Mouse (Mus musculus) ES-E14 (cell line): Measurements from ENCODE around the gene Esrra. TPM values are rescaled to one million over a fixed set of nuclear protein-coding genes. Genes with fewer than 3 reads are reported as not detected.

Experiments
- DNase-seq: peaks from one replicate; pipeline ENCODE4 v3.0.0-alpha.2; 2013; ENCODE audit warnings: low read depth, low spot score
- H3K27ac ChIP-seq: 2 replicates; pipeline ENCODE4 v1.5.1; 2012; ENCODE audit warnings: low read depth, mild to moderate bottlenecking, low read length, moderate library complexity, mixed read lengths; ENCODE audit not compliant: poor library complexity, insufficient read depth, severe bottlenecking
- H3K36me3 ChIP-seq: 2 replicates; pipeline ENCODE4 v1.6.1; 2012; ENCODE audit warnings: mild to moderate bottlenecking, low read length, moderate library complexity, mixed read lengths; ENCODE audit not compliant: control insufficient read depth, poor library complexity, insufficient read depth, severe bottlenecking
- H3K4me1 ChIP-seq, 2 experiments: fragments of 150-350 bp in 1 of 2; sonication (generic) in 1 of 2; 2 replicates each; pipeline ENCODE4 v1.6.1; 2012; ENCODE audit warnings: low read length in 2 of 2, mild to moderate bottlenecking in 1 of 2, mixed read lengths in 1 of 2; ENCODE audit not compliant: control insufficient read depth in 2 of 2, insufficient read depth in 2 of 2, poor library complexity in 1 of 2
- H3K4me3 ChIP-seq, 2 experiments: fragments of 150-350 bp in 1 of 2; sonication (generic) in 1 of 2; 2 replicates each; pipeline ENCODE4 v1.5.1; 2012; ENCODE audit warnings: low read length in 2 of 2, low read depth in 1 of 2, mild to moderate bottlenecking in 1 of 2, mixed read lengths in 1 of 2; ENCODE audit not compliant: insufficient read depth in 1 of 2, poor library complexity in 1 of 2, severe bottlenecking in 1 of 2
- H3K9ac ChIP-seq: 2 replicates; pipeline ENCODE4 v1.6.1; 2012; ENCODE audit warnings: low read depth, mild to moderate bottlenecking, low read length, mixed read lengths; ENCODE audit not compliant: poor library complexity, insufficient read depth, severe bottlenecking
- H3K9me3 ChIP-seq: fragments of 150-350 bp; sonication (generic); 2 replicates; pipeline ENCODE4 v1.6.1; 2012; ENCODE audit warnings: low read depth, mild to moderate bottlenecking, low read length; ENCODE audit not compliant: control insufficient read depth, insufficient read depth
- CHD2 ChIP-seq: IDR thresholded peaks from 2 replicates; pipeline ENCODE4 v1.6.1; 2014; ENCODE audit warnings: mild to moderate bottlenecking, low read depth, low read length, inconsistent platforms
- HCFC1 ChIP-seq: IDR thresholded peaks from 2 replicates; pipeline ENCODE4 v1.6.1; 2012; ENCODE audit warnings: low read length, inconsistent platforms, borderline replicate concordance; ENCODE audit not compliant: insufficient read depth
- MAFK ChIP-seq: IDR thresholded peaks from 2 replicates; pipeline ENCODE4 v1.6.1; 2014; ENCODE audit warnings: mild to moderate bottlenecking, low read depth, low read length, inconsistent platforms; ENCODE audit not compliant: insufficient read depth
- ZC3H11A ChIP-seq: IDR thresholded peaks from 2 replicates; pipeline ENCODE4 v1.6.1; 2012; ENCODE audit warnings: low read depth, mild to moderate bottlenecking, inconsistent platforms, low read length, borderline replicate concordance
- ZNF384 ChIP-seq: IDR thresholded peaks from 2 replicates; pipeline ENCODE4 v1.6.1; 2012; ENCODE audit warnings: low read depth, low read length, inconsistent platforms
- in situ Hi-C, 2 experiments: fragments of 600-800 bp; cut with MboI; formaldehyde crosslinking; loops; one replicate each; pipeline ENCODE4 v1.15.1; 2025; ENCODE audit warnings: low sequenced_read_pairs in 2 of 2, inconsistent platforms in 1 of 2; ENCODE audit not compliant: unreplicated experiment in 2 of 2
- total RNA-seq: library from RNA; depleted of rRNA; stranded (reverse); fragments of 300-350 nt; gene quantifications from 2 replicates; pipeline ENCODE4 v1.2.3, GENCODE M21; 2012

The Esrra gene
- total RNA-seq, 1 experiment, result 23.1 TPM

DNA sequence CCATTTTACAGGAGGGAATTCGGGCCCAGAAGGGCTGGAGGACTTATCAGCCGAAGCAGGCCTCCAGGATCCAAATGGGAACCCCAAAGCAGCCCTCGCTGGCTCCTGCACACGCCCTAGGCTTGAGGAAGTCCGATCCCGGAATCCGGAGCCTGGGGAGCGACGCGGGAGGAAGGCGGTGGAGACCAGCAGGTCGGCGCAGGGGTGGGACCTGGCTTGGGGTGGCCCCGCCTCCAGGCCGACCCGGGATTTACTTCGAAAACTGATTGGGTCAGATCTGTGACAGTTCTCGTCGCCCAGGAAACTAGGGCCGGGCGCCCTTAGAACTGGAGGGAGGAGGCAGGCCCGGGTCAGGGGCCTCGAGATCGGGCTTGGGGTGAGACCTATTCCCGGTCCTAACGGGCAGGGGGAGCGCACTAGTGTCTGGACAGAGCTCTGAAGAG lies 20.7 kb upstream of the Esrra start, which contains the start of gene Gpr137:
TSS of gene Gpr137 (minus strand) at position 232 of the 443 bp plus-strand sequence.
- H3K4me3 ChIP-seq, result peak within 1 kb of the TSS; percentile 35 to 83
- H3K9ac ChIP-seq, result peak within 1 kb of the TSS; percentile 82
- TF ChIP-seq CHD2 (no peak), ZNF384 (no peak), HCFC1 (0 out of 2 replicates have a peak, but pooled peaks have one; percentile 29)
- DNase-seq, result peak; percentile 92
- peak within 1 kb of the TSS; percentile 58; the same call in 1 of the 2 replicates for H3K27ac ChIP-seq
- no peaks in the 10 kb centered on the region for H3K9me3 ChIP-seq
- in situ Hi-C loops, result no loop called here
- no peaks in the 10 kb centered on the region for H3K36me3 ChIP-seq
- peaks cover 0 to 10% of the 10 kb centered on the region in 2 experiments; a peak in 1 of 4 replicates for H3K4me1 ChIP-seq

GRCm38 (mm10) chr19:6941372-6942248 lies 20.0 kb upstream of the Esrra start, which contains the start of gene Bad:
Gene Bad (plus strand): TSS chr19:6941861.
- H3K9me3 ChIP-seq, result no peaks in the 10 kb centered on the region
- DNase-seq, result peak; percentile 80
- no peaks in the 10 kb centered on the region for H3K36me3 ChIP-seq
- H3K4me3 ChIP-seq, result peak within 1 kb of the TSS; percentile 35 to 83
- H3K4me1 ChIP-seq, result peaks cover 0 to 7% of the 10 kb centered on the region in 2 experiments; a peak in 1 of 4 replicates
- H3K27ac ChIP-seq, result peak within 1 kb of the TSS; percentile 58; the same call in 1 of the 2 replicates
- peak within 1 kb of the TSS; percentile 82 for H3K9ac ChIP-seq
- TF ChIP-seq HCFC1, result peak; percentile 81
- TF ChIP-seq CHD2, result no peak
- TF ChIP-seq ZC3H11A, result no peak
- in situ Hi-C loops, result no loop called here

DNA sequence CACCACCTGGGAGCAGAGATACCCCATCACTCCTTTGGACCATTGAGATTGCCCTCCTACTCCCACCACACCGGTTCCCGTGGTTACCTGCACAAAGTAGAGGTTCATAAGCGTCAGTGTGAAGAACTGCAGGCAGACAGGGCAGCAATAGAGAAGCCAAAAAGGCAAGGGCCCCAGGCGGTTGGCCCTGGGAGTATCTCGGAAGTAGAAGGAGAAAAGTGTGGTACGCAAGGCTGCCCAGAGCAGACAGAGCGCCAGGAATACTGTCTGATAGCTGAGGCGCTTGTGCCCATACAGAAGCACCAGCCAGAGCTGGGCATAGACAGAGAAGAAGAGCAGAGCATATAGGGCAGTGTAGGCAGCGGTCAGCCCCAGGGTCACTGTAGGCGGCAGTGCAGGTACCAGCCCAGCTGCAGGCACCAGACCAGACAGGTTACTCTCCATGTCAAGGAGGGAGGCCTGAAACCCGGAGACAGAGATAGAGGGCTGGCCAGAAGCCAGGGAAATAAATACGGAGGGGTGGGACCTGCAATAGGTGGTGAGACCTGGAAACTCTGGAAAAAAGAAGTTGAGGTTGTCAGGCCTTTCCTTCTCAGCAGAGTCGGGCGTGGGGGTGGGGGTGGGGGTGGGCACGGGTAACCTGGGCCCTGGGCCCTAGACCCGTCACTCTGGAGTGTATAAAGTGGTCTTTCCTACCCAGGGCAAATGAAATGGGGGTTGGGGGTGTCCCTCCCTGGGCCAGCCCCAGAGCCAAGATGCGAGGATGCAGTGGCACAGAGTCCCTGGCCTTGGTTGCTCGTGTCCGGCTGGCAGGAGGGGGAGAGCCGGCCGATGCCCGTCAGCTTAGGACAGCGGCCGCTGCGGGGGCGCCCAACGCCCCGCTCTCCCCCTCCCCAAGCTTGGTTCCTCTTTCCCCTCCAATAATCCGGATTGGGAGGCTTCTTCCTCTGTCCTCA lies 19.1 kb upstream of the Esrra start:
- no peak for TF ChIP-seq CHD2
- no peak for TF ChIP-seq ZNF384
- TF ChIP-seq ZC3H11A, result no peak
- TF ChIP-seq HCFC1, result no peak
- H3K9ac ChIP-seq, result peak overlapping the region; percentile 74
- DNase-seq, result no peak
- peak overlapping the region; percentile 34 to 83 for H3K4me3 ChIP-seq
- peaks cover 0 to 7% of the 10 kb centered on the region in 2 experiments; a peak in 1 of 4 replicates for H3K4me1 ChIP-seq
- in situ Hi-C loops, result no loop called here
- no peaks in the 10 kb centered on the region for H3K9me3 ChIP-seq
- no peaks in the 10 kb centered on the region for H3K36me3 ChIP-seq
- no peak overlapping the region for H3K27ac ChIP-seq

GRCm38 (mm10) chr19:6939106-6940002 lies 17.7 kb upstream of the Esrra start:
- no peak for TF ChIP-seq ZNF384
- TF ChIP-seq CHD2, result no peak
- TF ChIP-seq HCFC1, result no peak
- TF ChIP-seq MAFK, result no peak
- no peak for TF ChIP-seq ZC3H11A
- Histone ChIP-seq H3K36me3 (no peaks in the 10 kb centered on the region), H3K9ac (no peak overlapping the region), H3K4me3 (no peak overlapping the region), H3K4me1 (peaks cover 2 to 7% of the 10 kb centered on the region in 2 experiments; a peak in 2 of 4 replicates), H3K9me3 (no peaks in the 10 kb centered on the region), H3K27ac (no peak overlapping the region)
- no peak for DNase-seq
- in situ Hi-C loops, result no loop called here
